Mouse (Mus musculus) bone marrow, adult 2 months (tissue): ENCODE results near the gene Slx4ip.

ENCODE experiments used
- CTCF ChIP-seq: fragments of 200-500 bp; IDR thresholded peaks from 2 replicates; pipeline ENCODE4 v1.5.1; 2011; ENCODE audit warnings: low read length, control low read depth; ENCODE audit not compliant: control insufficient read depth, insufficient read depth
- POLR2A ChIP-seq: fragments of 200-500 bp; IDR thresholded peaks from 2 replicates; pipeline ENCODE4 v1.6.1; 2011; ENCODE audit warnings: low read depth, mild to moderate bottlenecking, control low read depth, low read length, borderline replicate concordance; ENCODE audit not compliant: control insufficient read depth

GRCm38 (mm10) chr2:136894494-136894893, 3.5 kb downstream of the Slx4ip start:
- TF ChIP-seq CTCF (no peak), POLR2A (no peak)
